In genomic region chr12:35831922-35832512, GRCm38 (mm10) we compare ENCODE assay signal across 15 mouse cellular contexts.
DNase-seq lines count a peak whose midpoint lies in the region; ATAC-seq and TF ChIP-seq lines count a peak whose summit lies in the region.
"Had no signal": no experiment of that assay in that cellular context is flagged by ENCODE, and none has a peak within 500 bp of the region (broad histone marks: within the 10 kb centered on the region; RNA-seq: fewer than 3 reads in every experiment).

No protein-coding gene starts in this region.

- no peaks in the 10 kb centered on the region for H3K36me3 ChIP-seq in forebrain, embryonic 14.5 days (ENCODE audit: control insufficient read depth, insufficient read depth, low read length)
- no peaks in the 10 kb centered on the region for H3K36me3 ChIP-seq in forebrain, postnatal 0 days (ENCODE audit: insufficient read depth)
- no peaks in the 10 kb centered on the region for H3K36me3 ChIP-seq in kidney, postnatal 0 days (ENCODE audit: insufficient read depth, low read length)
- no peaks in the 10 kb centered on the region for H3K36me3 ChIP-seq in midbrain, embryonic 12.5 days
- H3K36me3 ChIP-seq in midbrain, embryonic 10.5 days = no peaks in the 10 kb centered on the region
- no peaks in the 10 kb centered on the region for H3K36me3 ChIP-seq in midbrain, embryonic 16.5 days (ENCODE audit: control insufficient read depth, insufficient read depth, low read length)
- H3K36me3 ChIP-seq: intestine, embryonic 15.5 days had no signal

- H3K27ac ChIP-seq in forebrain, embryonic 14.5 days (ENCODE audit: low read depth, low read length) = no peak overlapping the region
- H3K27ac ChIP-seq in forebrain, postnatal 0 days (ENCODE audit: low read depth, low read length) = no peak overlapping the region
- H3K27ac ChIP-seq in kidney, postnatal 0 days = no peak overlapping the region
- H3K27ac ChIP-seq in midbrain, embryonic 12.5 days (replicated peaks) = no peak overlapping the region
- no peak overlapping the region for H3K27ac ChIP-seq in midbrain, embryonic 10.5 days (replicated peaks)
- no peak overlapping the region for H3K27ac ChIP-seq in midbrain, embryonic 16.5 days (ENCODE audit: low read length)
- H3K27ac ChIP-seq: intestine, embryonic 15.5 days had no signal

- no peak overlapping the region for H3K4me3 ChIP-seq in forebrain, embryonic 14.5 days (ENCODE audit: low read depth, low read length)
- H3K4me3 ChIP-seq in forebrain, postnatal 0 days (ENCODE audit: low read depth, low read length) = no peak overlapping the region
- H3K4me3 ChIP-seq in kidney, postnatal 0 days (replicated peaks; ENCODE audit: low read depth, low read length) = no peak overlapping the region
- H3K4me3 ChIP-seq in midbrain, embryonic 12.5 days = no peak overlapping the region
- no peak overlapping the region for H3K4me3 ChIP-seq in midbrain, embryonic 10.5 days
- no peak overlapping the region for H3K4me3 ChIP-seq in midbrain, embryonic 16.5 days (ENCODE audit: low read depth, low read length)
- H3K4me3 ChIP-seq: intestine, embryonic 15.5 days; myocyte had no signal

- 0 out of 2 replicates have a peak, but pooled peaks have one; percentile 26 for ATAC-seq in forebrain, embryonic 14.5 days
- no peak for ATAC-seq in forebrain, postnatal 0 days
- ATAC-seq in kidney, postnatal 0 days (replicated peaks; ENCODE audit: low FRiP score, low read depth) = peak; percentile 29; the same call in 1 of the 2 replicates
- ATAC-seq in midbrain, embryonic 12.5 days (ENCODE audit: low FRiP score, low read depth) = peak; percentile 27; the same call in 1 of the 2 replicates
- ATAC-seq in midbrain, embryonic 16.5 days = 0 out of 2 replicates have a peak, but pooled peaks have one; percentile 39

- 71% methylated on average over 2 of the region's 2 CpGs for WGBS in forebrain, embryonic 14.5 days
- WGBS in forebrain, postnatal 0 days = 76% methylated on average over 2 of the region's 2 CpGs
- WGBS in kidney, postnatal 0 days = 78% methylated on average over 2 of the region's 2 CpGs
- WGBS in midbrain, embryonic 12.5 days = 82% methylated on average over 2 of the region's 2 CpGs
- 86% methylated on average over 2 of the region's 2 CpGs for WGBS in midbrain, embryonic 10.5 days
- WGBS in midbrain, embryonic 16.5 days = 85% methylated on average over 2 of the region's 2 CpGs

- no peaks in the 10 kb centered on the region for H3K9me3 ChIP-seq in forebrain, embryonic 14.5 days (replicated peaks; ENCODE audit: control insufficient read depth, low read length)
- no peaks in the 10 kb centered on the region for H3K9me3 ChIP-seq in forebrain, postnatal 0 days (ENCODE audit: low read length)
- no peaks in the 10 kb centered on the region for H3K9me3 ChIP-seq in kidney, postnatal 0 days (replicated peaks; ENCODE audit: low read length)
- no peaks in the 10 kb centered on the region for H3K9me3 ChIP-seq in midbrain, embryonic 12.5 days
- H3K9me3 ChIP-seq in midbrain, embryonic 10.5 days (replicated peaks) = no peaks in the 10 kb centered on the region
- H3K9me3 ChIP-seq in midbrain, embryonic 16.5 days (replicated peaks; ENCODE audit: control insufficient read depth, low read length, poor library complexity, severe bottlenecking) = no peaks in the 10 kb centered on the region
- H3K9me3 ChIP-seq: intestine, embryonic 15.5 days had no signal

- H3K4me1 ChIP-seq in forebrain, embryonic 14.5 days (ENCODE audit: control insufficient read depth, insufficient read depth, low read length) = no peaks in the 10 kb centered on the region
- no peaks in the 10 kb centered on the region for H3K4me1 ChIP-seq in forebrain, postnatal 0 days (ENCODE audit: insufficient read depth)
- no peaks in the 10 kb centered on the region for H3K4me1 ChIP-seq in kidney, postnatal 0 days (replicated peaks; ENCODE audit: insufficient read depth, low read length)
- no peaks in the 10 kb centered on the region for H3K4me1 ChIP-seq in midbrain, embryonic 12.5 days
- no peaks in the 10 kb centered on the region for H3K4me1 ChIP-seq in midbrain, embryonic 10.5 days
- H3K4me1 ChIP-seq in midbrain, embryonic 16.5 days (ENCODE audit: control insufficient read depth, insufficient read depth, low read length) = 0 out of 2 replicates have a peak, but pooled peaks cover 2% of the 10 kb centered on the region
- H3K4me1 ChIP-seq: intestine, embryonic 15.5 days had no signal

- TF ChIP-seq CTCF in forebrain, postnatal 0 days (IDR thresholded peaks at IDR 0.05; ENCODE audit: low read depth) = no peak
- TF ChIP-seq CTCF in kidney, postnatal 0 days (IDR thresholded peaks at IDR 0.05; ENCODE audit: low read depth) = no peak

- H3K9ac ChIP-seq in forebrain, embryonic 14.5 days (ENCODE audit: low read length) = no peak overlapping the region
- no peak overlapping the region for H3K9ac ChIP-seq in forebrain, postnatal 0 days
- no peak overlapping the region for H3K9ac ChIP-seq in kidney, postnatal 0 days (ENCODE audit: low read depth, low read length)
- no peak overlapping the region for H3K9ac ChIP-seq in midbrain, embryonic 12.5 days (replicated peaks)
- no peak overlapping the region for H3K9ac ChIP-seq in midbrain, embryonic 16.5 days (ENCODE audit: low read depth, low read length)
- H3K9ac ChIP-seq: intestine, embryonic 15.5 days had no signal

- no peak for DNase-seq in forebrain, embryonic 14.5 days (ENCODE audit: low spot score)
- no peak for DNase-seq in forebrain, postnatal 0 days
- no peak for DNase-seq in kidney, postnatal 0 days (ENCODE audit: low spot score)
- DNase-seq in kidney, adult 11 months = no peak
- DNase-seq in midbrain, embryonic 10.5 days (ENCODE audit: low spot score) = no peak
- no peak for DNase-seq in cerebellum, postnatal 25 days
- DNase-seq: adrenal gland, postnatal 25 days; cerebellum, adult 8-10 months; gastrocnemius, postnatal 36 days; right cerebral cortex, postnatal 25 days; spleen, adult 18-20 months had no signal

- H3K27me3 ChIP-seq in forebrain, embryonic 14.5 days (replicated peaks; ENCODE audit: control insufficient read depth, insufficient read depth, low read length) = no peaks in the 10 kb centered on the region
- no peaks in the 10 kb centered on the region for H3K27me3 ChIP-seq in forebrain, postnatal 0 days (ENCODE audit: insufficient read depth, low read length)
- no peaks in the 10 kb centered on the region for H3K27me3 ChIP-seq in kidney, postnatal 0 days (ENCODE audit: insufficient read depth, low read length)
- no peaks in the 10 kb centered on the region for H3K27me3 ChIP-seq in midbrain, embryonic 12.5 days
- H3K27me3 ChIP-seq in midbrain, embryonic 10.5 days (ENCODE audit: low read depth, poor library complexity, severe bottlenecking) = no peaks in the 10 kb centered on the region
- H3K27me3 ChIP-seq in midbrain, embryonic 16.5 days (ENCODE audit: control insufficient read depth, insufficient read depth, low read depth, low read length) = no peaks in the 10 kb centered on the region
- H3K27me3 ChIP-seq: intestine, embryonic 15.5 days had no signal

- no peak overlapping the region for H3K4me2 ChIP-seq in forebrain, embryonic 14.5 days (ENCODE audit: low read length)
- H3K4me2 ChIP-seq in forebrain, postnatal 0 days (ENCODE audit: low read depth) = no peak overlapping the region
- no peak overlapping the region for H3K4me2 ChIP-seq in kidney, postnatal 0 days (ENCODE audit: low read length)
- no peak overlapping the region for H3K4me2 ChIP-seq in midbrain, embryonic 12.5 days (replicated peaks)
- no peak overlapping the region for H3K4me2 ChIP-seq in midbrain, embryonic 16.5 days (ENCODE audit: low read length)
- H3K4me2 ChIP-seq: intestine, embryonic 15.5 days had no signal
